Mouse (Mus musculus): ENCODE measurements around the gene Cyp2c38. TPM values are rescaled to one million over a fixed set of nuclear protein-coding genes. Genes with fewer than 3 reads are reported as not detected.

Gene Cyp2c38
- not detected for polyA plus RNA-seq (2017; shearing (Covaris generic))

DNA sequence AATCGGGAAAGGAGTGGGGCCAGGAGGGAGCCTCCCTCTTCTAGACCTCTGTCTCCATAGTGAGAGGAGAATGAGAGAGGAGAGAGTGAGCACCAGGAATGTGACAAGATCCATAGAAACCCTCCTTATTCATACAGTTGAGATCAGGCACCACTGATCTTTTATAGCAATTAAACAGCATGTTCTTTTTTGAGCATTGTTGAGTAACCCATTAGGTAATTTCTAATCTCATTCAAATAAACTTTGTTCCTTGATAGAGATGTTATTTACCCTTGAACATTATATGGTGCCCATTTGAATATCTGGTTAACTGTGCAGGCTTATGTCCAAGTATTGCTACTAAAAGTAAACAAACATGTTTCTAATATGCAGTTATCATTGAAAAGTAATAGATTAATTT lies at the start of gene Cyp2c38:
Gene Cyp2c38, minus strand, starts transcription at position 135 of the 400 bp plus-strand sequence.

DNA sequence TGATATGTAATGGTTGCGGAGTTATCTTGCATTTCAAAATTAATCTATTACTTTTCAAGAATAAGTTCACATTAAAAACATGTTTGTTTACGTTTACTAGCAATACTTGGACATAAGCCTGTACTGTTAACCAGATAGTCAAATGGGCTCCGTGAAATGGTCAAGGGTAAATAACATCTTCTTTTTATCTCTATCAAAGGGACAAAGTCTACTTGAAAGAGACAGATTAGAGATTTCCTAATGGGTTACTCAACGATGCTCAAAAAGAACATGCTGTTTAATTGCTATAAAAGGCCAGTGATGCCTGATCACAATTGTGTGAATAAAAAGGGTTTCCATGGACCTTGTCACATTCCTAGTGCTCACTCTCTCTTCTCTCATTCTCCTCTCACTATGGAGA lies 47.7 kb upstream of the Cyp2c38 start, which contains the start of gene Cyp2c39:
Gene Cyp2c39, plus strand, starts transcription at position 329 of the 400 bp plus-strand sequence.

Other genes starting within 250 kb of the Cyp2c38 start
- not detected for gene Cyp2c29, start 193.7 kb downstream of the Cyp2c38 start, polyA plus RNA-seq (2017; shearing (Covaris generic))
- not detected for gene Cyp2c39, start 47.8 kb upstream of the Cyp2c38 start, polyA plus RNA-seq (2017; shearing (Covaris generic))
- gene Cyp2c67, start 186.0 kb upstream of the Cyp2c38 start, polyA plus RNA-seq (2017; shearing (Covaris generic)): not detected